Mouse (Mus musculus) embryonic stem cell, embryonic (primary cell): ENCODE data around the gene Ankrd11.

ENCODE experiments used
- CTCF ChIA-PET, 4 experiments: fragments of 300-600 bp in 2 of 4; fragments of 350-600 bp in 2 of 4; sonication (Branson Sonifier 250); formaldehyde crosslinking; loops; one replicate each; lab custom pipeline; 2022; ENCODE audit warnings: inconsistent platforms in 2 of 4; lab: Charles Lee
- POLR2A ChIA-PET, 4 experiments: fragments of 300-600 bp in 2 of 4; fragments of 350-600 bp in 2 of 4; sonication (Branson Sonifier 250); formaldehyde crosslinking; loops; one replicate each; lab custom pipeline; 2022; ENCODE audit warnings: antibody characterized with exemption in 4 of 4, inconsistent platforms in 1 of 4; lab: Charles Lee

Gene Ankrd11

GRCm38 (mm10) chr8:122912871-122913270 lies 129.2 kb downstream of the Ankrd11 start:
- ChIA-PET POLR2A (interaction anchor here in 2 of 4 experiments (0.7 to 1.3 kb wide), 5 partner anchors 10 to 235 kb away, joined by 3 to 4 read pairs (median 3); no protein-coding TSS in a partner anchor), CTCF (interaction anchor here in 2 of 4 experiments (0.6 to 1.1 kb wide), 3 partner anchors 204 to 563 kb away, joined by 3 to 5 read pairs (median 3); no protein-coding TSS in a partner anchor)

GRCm38 (mm10) chr8:122912150-122912549 lies 129.9 kb downstream of the Ankrd11 start:
- ChIA-PET CTCF (no interaction called here), POLR2A (interaction anchor here in 2 of 4 experiments (0.7 to 1.3 kb wide), 3 partner anchors 31 to 236 kb away, joined by 3 to 4 read pairs (median 3); no protein-coding TSS in a partner anchor)

GRCm38 (mm10) chr8:122906463-122907021 lies 135.5 kb downstream of the Ankrd11 start:
- ChIA-PET CTCF (interaction anchor here (0.5 to 1.8 kb wide), 41 partner anchors 8 to 1313 kb away, joined by 3 to 12 read pairs (median 4); no protein-coding TSS in a partner anchor), POLR2A (interaction anchor here in 2 of 4 experiments (0.6 to 2.1 kb wide), 29 partner anchors 9 to 306 kb away, joined by 3 to 11 read pairs (median 3); partner anchors contain the start of genes Ankrd11 (in 1 of the 2), Chmp1a (in 1 of the 2) and Spata33 (in 1 of the 2))

GRCm38 (mm10) chr8:122905346-122905745 lies 136.7 kb downstream of the Ankrd11 start:
- CTCF ChIA-PET = interaction anchor here in 1 of 4 experiments (1.0 kb wide), 1 partner anchor 8 kb away, joined by 3 read pairs; no protein-coding TSS in a partner anchor
- POLR2A ChIA-PET = interaction anchor here in 1 of 4 experiments (1.0 to 4.5 kb wide), 4 partner anchors 13 to 168 kb away, joined by 3 to 22 read pairs (median 3); no protein-coding TSS in a partner anchor

GRCm38 (mm10) chr8:122904496-122904895 lies 137.6 kb downstream of the Ankrd11 start:
- ChIA-PET POLR2A (interaction anchor here in 1 of 4 experiments (1.0 to 4.5 kb wide), 4 partner anchors 12 to 169 kb away, joined by 3 to 22 read pairs (median 3); no protein-coding TSS in a partner anchor), CTCF (interaction anchor here in 1 of 4 experiments (1.0 kb wide), 1 partner anchor 9 kb away, joined by 3 read pairs; no protein-coding TSS in a partner anchor)

- ChIA-PET CTCF (no interaction called here), POLR2A (interaction anchor here in 3 of 4 experiments (0.6 to 4.5 kb wide), 7 partner anchors 10 to 200 kb away, joined by 3 to 22 read pairs (median 4); no protein-coding TSS in a partner anchor)
These were observed 139.1 kb downstream of the Ankrd11 start for GRCm38 (mm10) chr8:122903002-122903401.

GRCm38 (mm10) chr8:122902581-122902980 lies 139.5 kb downstream of the Ankrd11 start:
- CTCF ChIA-PET = no interaction called here
- POLR2A ChIA-PET = interaction anchor here in 3 of 4 experiments (0.6 to 4.5 kb wide), 7 partner anchors 10 to 201 kb away, joined by 3 to 22 read pairs (median 3); no protein-coding TSS in a partner anchor

GRCm38 (mm10) chr8:122901892-122902515 lies 140.1 kb downstream of the Ankrd11 start:
- ChIA-PET POLR2A (interaction anchor here in 2 of 4 experiments (0.8 to 4.5 kb wide), 7 partner anchors 9 to 201 kb away, joined by 3 to 22 read pairs (median 3); no protein-coding TSS in a partner anchor), CTCF (no interaction called here)

- ChIA-PET CTCF (no interaction called here), POLR2A (interaction anchor here in 2 of 4 experiments (0.8 to 4.5 kb wide), 8 partner anchors 9 to 199 kb away, joined by 3 to 22 read pairs (median 3); no protein-coding TSS in a partner anchor)
These were observed 140.6 kb downstream of the Ankrd11 start for GRCm38 (mm10) chr8:122901476-122901875.

GRCm38 (mm10) chr8:122899085-122899484 lies 143.0 kb downstream of the Ankrd11 start:
- POLR2A ChIA-PET = interaction anchor here in 2 of 4 experiments (0.6 to 1.2 kb wide), 2 partner anchors 144 to 343 kb away, joined by 3 to 6 read pairs; no protein-coding TSS in a partner anchor
- CTCF ChIA-PET = interaction anchor here in 1 of 4 experiments (1.7 kb wide), 1 partner anchor 8 kb away, joined by 5 read pairs; no protein-coding TSS in a partner anchor

- ChIA-PET POLR2A (interaction anchor here in 2 of 4 experiments (1.1 to 2.1 kb wide), 4 partner anchors 8 to 167 kb away, joined by 3 to 5 read pairs (median 4); no protein-coding TSS in a partner anchor), CTCF (interaction anchor here in 2 of 4 experiments (0.9 to 1.7 kb wide), 2 partner anchors 8 kb away, joined by 3 to 5 read pairs; no protein-coding TSS in a partner anchor)
These were observed 143.6 kb downstream of the Ankrd11 start for GRCm38 (mm10) chr8:122898473-122898872.

- ChIA-PET CTCF (interaction anchor here in 2 of 4 experiments (0.9 to 1.7 kb wide), 2 partner anchors 9 kb away, joined by 3 to 5 read pairs; no protein-coding TSS in a partner anchor), POLR2A (interaction anchor here in 2 of 4 experiments (1.1 to 2.1 kb wide), 4 partner anchors 8 to 167 kb away, joined by 3 to 5 read pairs (median 4); no protein-coding TSS in a partner anchor)
These were observed 144.1 kb downstream of the Ankrd11 start for GRCm38 (mm10) chr8:122898018-122898417.

GRCm38 (mm10) chr8:122897200-122897599 lies 144.9 kb downstream of the Ankrd11 start:
- CTCF ChIA-PET = interaction anchor here in 3 of 4 experiments (0.6 to 1.9 kb wide), 3 partner anchors 9 to 204 kb away, joined by 3 to 8 read pairs (median 3); no protein-coding TSS in a partner anchor
- POLR2A ChIA-PET = interaction anchor here in 3 of 4 experiments (0.6 to 2.1 kb wide), 6 partner anchors 9 to 170 kb away, joined by 3 to 5 read pairs (median 3); no protein-coding TSS in a partner anchor

- POLR2A ChIA-PET = interaction anchor here in 3 of 4 experiments (0.6 to 3.0 kb wide), 6 partner anchors 11 to 205 kb away, joined by 3 to 9 read pairs (median 4); no protein-coding TSS in a partner anchor
- CTCF ChIA-PET = interaction anchor here in 2 of 4 experiments (0.5 to 1.9 kb wide), 4 partner anchors 10 to 212 kb away, joined by 3 to 8 read pairs (median 5); no protein-coding TSS in a partner anchor
These were observed 145.8 kb downstream of the Ankrd11 start for GRCm38 (mm10) chr8:122896317-122896716.

GRCm38 (mm10) chr8:122893451-122893850 lies 148.6 kb downstream of the Ankrd11 start:
- ChIA-PET POLR2A (interaction anchor here in 2 of 4 experiments (1.0 to 3.8 kb wide), 5 partner anchors 9 to 207 kb away, joined by 3 to 22 read pairs (median 5); no protein-coding TSS in a partner anchor), CTCF (interaction anchor here in 1 of 4 experiments (0.6 kb wide), 1 partner anchor 399 kb away, joined by 5 read pairs; no protein-coding TSS in a partner anchor)

GRCm38 (mm10) chr8:122891440-122891839 lies 150.6 kb downstream of the Ankrd11 start:
- ChIA-PET POLR2A (interaction anchor here in 3 of 4 experiments (0.6 to 3.8 kb wide), 9 partner anchors 10 to 601 kb away, joined by 3 to 22 read pairs (median 3); no protein-coding TSS in a partner anchor), CTCF (interaction anchor here (0.6 to 2.0 kb wide), 14 partner anchors 9 to 399 kb away, joined by 3 to 9 read pairs (median 4); partner anchors contain the start of genes Chmp1a (in 1 of the 4) and Spata33 (in 1 of the 4))

- POLR2A ChIA-PET = interaction anchor here in 3 of 4 experiments (0.6 to 2.6 kb wide), 3 partner anchors 10 to 19 kb away, joined by 4 to 8 read pairs (median 5); no protein-coding TSS in a partner anchor
- CTCF ChIA-PET = no interaction called here
These were observed 158.4 kb downstream of the Ankrd11 start for GRCm38 (mm10) chr8:122883671-122884070.
